Mouse (Mus musculus): ENCODE measurements around the gene Siglecg. TPM values are rescaled to one million over a fixed set of nuclear protein-coding genes. Genes with fewer than 3 reads are reported as not detected.
"Not testable (repeated sequence)": the region's sequence is repeated elsewhere in the genome, so short reads cannot be mapped to it uniquely, and the experiment has no call there.

Gene Siglecg
- 0.10 TPM in 1 of 2 replicates, not detected in the other for polyA plus RNA-seq (2012; ENCODE audit: insufficient read depth, low replicate concordance)

DNA sequence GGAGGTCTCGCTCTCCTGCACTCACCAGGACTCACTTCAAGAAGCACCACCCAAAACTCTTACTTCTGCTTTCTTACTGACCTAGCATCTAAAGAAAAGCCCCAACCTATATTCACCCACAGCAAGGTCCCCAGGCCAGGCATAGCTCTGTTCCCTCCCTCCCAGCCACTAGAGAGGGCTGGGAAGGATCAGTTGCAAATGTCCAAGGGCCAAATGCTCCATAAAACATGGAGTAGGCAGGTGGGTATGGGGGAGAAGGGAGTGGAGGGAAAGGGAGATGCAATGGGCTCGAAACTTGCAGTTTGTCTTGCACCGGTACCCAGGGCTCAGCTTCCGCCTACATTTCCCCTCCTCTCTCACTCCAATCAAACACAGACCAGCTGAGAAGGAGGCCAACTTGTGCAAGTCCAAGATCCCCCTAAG is at the start of gene Siglecg:
TSS of gene Siglecg (plus strand) at position 74 of the 423 bp plus-strand sequence.
- Histone ChIP-seq H3K9me3 (no peaks in the 10 kb centered on the region; the same call in 1 of the 2 replicates), H3K4me1 (peaks cover 36% of the 10 kb centered on the region), H3K27me3 (replicated peaks) (peaks cover 15% of the 10 kb centered on the region), H3K4me3 (replicated peaks) (peak within 1 kb of the TSS; percentile 64), H3K36me3 (replicated peaks; ENCODE audit: low read length) (no peaks in the 10 kb centered on the region)
- no peak for TF ChIP-seq FLI1 (IDR thresholded peaks at IDR 0.05; ENCODE audit: low read length)
- TF ChIP-seq GATA1 (IDR thresholded peaks at IDR 0.05; ENCODE audit: borderline replicate concordance, low read length): no peak

DNA sequence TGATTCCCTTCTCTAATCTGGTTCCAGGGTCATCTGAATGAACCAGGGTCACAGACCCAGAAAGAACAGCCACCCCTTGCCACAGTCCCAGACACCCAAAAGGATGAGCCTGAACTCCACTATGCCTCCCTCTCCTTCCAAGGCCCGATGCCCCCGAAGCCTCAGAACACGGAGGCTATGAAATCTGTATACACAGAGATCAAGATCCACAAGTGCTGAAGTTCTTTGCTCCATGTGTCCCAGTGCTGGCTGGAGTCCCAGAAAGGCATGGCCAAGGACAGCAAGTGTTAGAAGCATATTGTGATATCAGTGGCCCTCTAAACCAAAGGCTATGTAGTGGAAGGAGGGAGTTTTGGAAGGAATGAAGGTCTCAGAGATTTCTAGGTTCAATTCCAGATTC is 49.4 kb upstream of the Siglecg start:
- peaks cover 59% of the 10 kb centered on the region for H3K4me1 ChIP-seq
- H3K36me3 ChIP-seq (replicated peaks; ENCODE audit: low read length): peaks cover 7% of the 10 kb centered on the region
- no peak overlapping the region for H3K4me3 ChIP-seq (replicated peaks)
- TF ChIP-seq GATA1 (IDR thresholded peaks at IDR 0.05; ENCODE audit: borderline replicate concordance, low read length): no peak
- H3K9me3 ChIP-seq: no peaks in the 10 kb centered on the region
- H3K27me3 ChIP-seq (replicated peaks): no peaks in the 10 kb centered on the region

DNA sequence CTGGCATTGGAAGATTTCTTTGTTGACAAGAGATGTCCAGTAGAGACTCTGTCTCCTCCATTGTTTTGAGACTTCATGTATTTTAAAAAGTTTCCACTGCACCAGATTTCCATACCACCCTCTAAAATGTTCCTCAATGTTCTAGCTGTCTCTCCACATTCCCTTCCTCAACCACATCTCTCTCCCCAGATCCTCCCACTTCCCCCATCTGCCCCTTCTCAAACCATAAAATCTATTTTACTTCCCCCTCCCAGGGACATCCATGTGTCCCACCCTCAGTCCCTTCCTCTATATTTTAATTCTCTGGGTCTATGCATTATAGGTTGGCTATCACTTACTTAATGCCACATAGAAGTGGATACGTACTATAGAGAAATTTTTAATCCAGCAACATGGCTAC is 46.6 kb upstream of the Siglecg start:
- Histone ChIP-seq H3K4me3 (replicated peaks) (no peak overlapping the region), H3K36me3 (replicated peaks; ENCODE audit: low read length) (peaks cover 7% of the 10 kb centered on the region), H3K9me3 (no peaks in the 10 kb centered on the region), H3K4me1 (peaks cover 30% of the 10 kb centered on the region), H3K27me3 (replicated peaks) (no peaks in the 10 kb centered on the region)
- no peak for TF ChIP-seq FLI1 (IDR thresholded peaks at IDR 0.05; ENCODE audit: low read length)
- TF ChIP-seq GATA1 (IDR thresholded peaks at IDR 0.05; ENCODE audit: borderline replicate concordance, low read length): no peak

DNA sequence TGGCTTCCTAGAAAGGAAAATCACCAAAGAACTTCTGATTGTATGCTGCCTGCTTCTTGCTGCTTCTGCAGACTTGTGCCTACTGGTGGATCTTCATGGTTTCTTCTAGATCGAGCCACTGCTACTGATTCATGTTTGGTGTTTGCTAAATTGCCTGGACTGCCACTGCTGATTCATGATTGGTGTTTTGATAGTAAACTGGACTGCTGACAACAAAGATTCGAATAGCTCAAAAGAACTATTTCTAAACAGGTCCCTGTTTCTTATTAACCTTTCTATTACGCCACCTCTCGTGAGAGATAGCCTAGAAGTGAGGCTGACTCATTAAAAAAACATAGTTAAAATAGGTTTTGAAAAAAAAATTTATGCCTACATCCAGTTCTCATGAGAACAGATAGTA is 46.0 kb upstream of the Siglecg start:
- no peak for TF ChIP-seq GATA1 (IDR thresholded peaks at IDR 0.05; ENCODE audit: borderline replicate concordance, low read length)
- TF ChIP-seq FLI1 (IDR thresholded peaks at IDR 0.05; ENCODE audit: low read length): no peak
- H3K27me3 ChIP-seq (replicated peaks): no peaks in the 10 kb centered on the region
- no peak overlapping the region for H3K4me3 ChIP-seq (replicated peaks)
- H3K4me1 ChIP-seq: peaks cover 29% of the 10 kb centered on the region
- peaks cover 7% of the 10 kb centered on the region for H3K36me3 ChIP-seq (replicated peaks; ENCODE audit: low read length)
- no peaks in the 10 kb centered on the region for H3K9me3 ChIP-seq

DNA sequence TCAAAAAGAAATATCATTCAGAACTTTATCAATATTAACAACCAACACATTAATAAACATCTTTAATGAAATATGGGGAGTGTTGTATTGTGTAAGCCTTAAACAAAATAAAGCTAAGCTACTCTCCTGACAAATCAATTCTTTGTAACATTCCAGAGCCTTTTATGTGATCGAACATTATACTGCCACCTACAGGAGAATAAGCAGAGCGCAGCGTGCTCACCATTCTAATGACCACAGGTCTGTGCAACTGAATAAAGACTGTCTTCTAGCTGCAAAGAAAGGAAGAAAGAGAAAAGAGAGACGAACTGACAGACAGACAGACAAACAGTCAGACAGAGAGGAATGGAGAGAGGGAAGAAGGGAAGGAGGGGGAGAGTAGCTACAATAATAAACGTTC is 29.8 kb upstream of the Siglecg start:
- peaks cover 4% of the 10 kb centered on the region; the same call in 1 of the 2 replicates for H3K9me3 ChIP-seq
- H3K27me3 ChIP-seq (replicated peaks): no peaks in the 10 kb centered on the region
- TF ChIP-seq GATA1 (IDR thresholded peaks at IDR 0.05; ENCODE audit: borderline replicate concordance, low read length) (no peak), FLI1 (IDR thresholded peaks at IDR 0.05; ENCODE audit: low read length) (no peak)
- H3K4me3 ChIP-seq (replicated peaks): no peak overlapping the region
- peaks cover 26% of the 10 kb centered on the region for H3K4me1 ChIP-seq
- H3K36me3 ChIP-seq (replicated peaks; ENCODE audit: low read length): peaks cover 2% of the 10 kb centered on the region

DNA sequence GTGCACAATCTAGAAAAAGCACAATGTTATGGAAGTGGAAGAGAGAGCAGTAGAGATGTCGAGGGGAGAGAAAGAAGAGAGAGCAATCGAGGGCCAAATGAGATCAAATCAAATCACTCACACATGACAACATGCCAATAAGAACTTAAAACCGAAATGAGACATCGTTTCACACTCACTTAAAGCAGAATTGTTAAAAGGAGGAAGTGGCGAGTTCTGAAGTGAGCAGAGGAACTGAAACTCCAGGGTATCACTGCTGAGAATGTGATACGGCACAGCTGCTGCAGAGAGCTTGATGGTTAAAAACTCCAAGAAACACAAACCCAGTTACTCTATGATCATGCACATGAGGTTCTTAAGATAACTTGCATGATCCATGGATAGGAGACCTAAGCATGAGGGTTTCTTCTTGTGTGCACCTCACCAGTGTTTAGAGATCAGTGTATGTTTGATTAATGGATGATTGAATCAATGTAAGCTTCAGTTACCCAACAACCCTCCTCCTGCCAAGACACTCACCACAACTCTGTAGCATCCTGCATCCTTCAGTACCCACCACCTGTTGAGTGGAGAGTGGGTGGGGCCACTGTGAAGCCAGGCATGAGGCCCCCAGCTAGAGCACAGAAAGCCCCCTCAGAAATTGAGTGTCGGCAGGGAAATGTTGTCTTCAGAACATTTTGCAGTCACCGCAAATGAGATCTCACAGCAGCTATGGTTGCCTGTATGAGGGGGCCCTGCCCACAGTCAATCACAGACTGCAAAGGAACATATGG is 15.5 kb upstream of the Siglecg start:
- Histone ChIP-seq H3K4me1 (peaks cover 14% of the 10 kb centered on the region), H3K9me3 (no peaks in the 10 kb centered on the region; the same call in 1 of the 2 replicates), H3K36me3 (replicated peaks; ENCODE audit: low read length) (no peaks in the 10 kb centered on the region), H3K4me3 (replicated peaks) (no peak overlapping the region), H3K27me3 (replicated peaks) (peaks cover 2% of the 10 kb centered on the region)
- TF ChIP-seq GATA1 (IDR thresholded peaks at IDR 0.05; ENCODE audit: borderline replicate concordance, low read length) (no peak), FLI1 (IDR thresholded peaks at IDR 0.05; ENCODE audit: low read length) (no peak)

DNA sequence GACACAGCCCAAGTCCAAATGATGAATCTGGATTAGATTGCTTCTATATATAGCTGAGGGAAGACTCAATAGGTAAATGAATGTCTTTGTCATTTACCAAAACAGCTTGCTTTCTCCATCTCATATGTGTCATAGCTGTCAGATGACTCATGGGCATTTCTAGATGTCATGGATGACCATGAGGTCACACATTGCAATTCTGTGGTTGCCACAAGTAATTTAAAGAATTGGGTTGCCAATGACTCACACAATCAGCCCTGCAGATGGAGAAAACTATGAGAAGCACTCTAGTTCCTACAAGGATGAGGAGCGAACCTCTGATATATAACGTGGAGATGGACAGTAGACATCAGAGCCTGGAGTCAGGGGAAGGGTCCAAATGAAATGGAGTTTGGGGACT is 8.5 kb upstream of the Siglecg start:
- no peaks in the 10 kb centered on the region; the same call in 1 of the 2 replicates for H3K9me3 ChIP-seq
- H3K36me3 ChIP-seq (replicated peaks; ENCODE audit: low read length): no peaks in the 10 kb centered on the region
- TF ChIP-seq GATA1 (IDR thresholded peaks at IDR 0.05; ENCODE audit: borderline replicate concordance, low read length) (no peak), FLI1 (IDR thresholded peaks at IDR 0.05; ENCODE audit: low read length) (no peak)
- no peak overlapping the region for H3K4me3 ChIP-seq (replicated peaks)
- peaks cover 14% of the 10 kb centered on the region; the same call in 1 of the 2 replicates for H3K4me1 ChIP-seq
- peaks cover 2% of the 10 kb centered on the region for H3K27me3 ChIP-seq (replicated peaks)

DNA sequence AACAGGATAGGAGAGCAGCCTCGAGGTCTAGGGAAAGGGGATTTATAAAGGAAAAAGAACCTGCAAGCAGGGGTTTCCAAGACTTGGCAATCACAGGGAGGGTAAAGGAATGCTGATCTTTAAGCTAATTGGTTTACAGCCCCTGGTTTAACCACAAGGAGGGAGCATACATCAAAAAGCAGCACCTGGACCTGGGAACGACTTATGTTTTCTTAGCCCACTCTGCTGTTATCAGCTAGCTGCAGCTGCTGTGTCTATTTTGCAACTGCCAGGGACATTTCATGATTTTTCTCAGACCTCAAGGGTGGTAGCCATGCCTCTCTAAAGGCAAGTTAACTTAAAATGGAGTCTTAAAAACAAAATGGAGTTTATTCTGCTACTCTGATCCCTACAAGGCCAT is 5.3 kb upstream of the Siglecg start:
- TF ChIP-seq FLI1 (IDR thresholded peaks at IDR 0.05; ENCODE audit: low read length) (no peak), GATA1 (IDR thresholded peaks at IDR 0.05; ENCODE audit: borderline replicate concordance, low read length) (no peak)
- H3K4me3 ChIP-seq (replicated peaks): no peak overlapping the region
- H3K9me3 ChIP-seq: no peaks in the 10 kb centered on the region; the same call in 1 of the 2 replicates
- H3K36me3 ChIP-seq (replicated peaks; ENCODE audit: low read length): no peaks in the 10 kb centered on the region
- H3K27me3 ChIP-seq (replicated peaks): no peaks in the 10 kb centered on the region
- peaks cover 13% of the 10 kb centered on the region for H3K4me1 ChIP-seq

DNA sequence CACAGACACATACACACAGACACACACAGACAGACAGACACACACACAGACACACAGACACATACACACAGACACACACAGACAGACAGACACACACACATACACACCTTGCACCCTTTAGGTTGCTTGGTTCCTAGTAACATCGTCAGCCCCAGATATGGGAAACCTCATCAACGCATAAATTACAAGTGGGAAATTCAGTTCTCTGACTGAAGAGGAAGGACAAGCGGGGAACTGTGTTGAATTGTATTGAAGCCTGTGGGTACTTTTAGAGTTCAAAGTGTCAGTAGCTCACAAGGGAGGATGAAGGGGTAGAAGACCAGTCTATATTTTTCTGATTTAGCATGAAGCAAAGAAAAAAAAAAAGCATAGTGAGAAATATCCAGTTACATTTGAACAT is 431 bp upstream of the Siglecg start:
- Histone ChIP-seq H3K9me3 (no peaks in the 10 kb centered on the region; the same call in 1 of the 2 replicates), H3K36me3 (replicated peaks; ENCODE audit: low read length) (no peaks in the 10 kb centered on the region), H3K27me3 (replicated peaks) (peaks cover 15% of the 10 kb centered on the region), H3K4me1 (peaks cover 36% of the 10 kb centered on the region), H3K4me3 (replicated peaks) (no peak overlapping the region)
- TF ChIP-seq GATA1 (IDR thresholded peaks at IDR 0.05; ENCODE audit: borderline replicate concordance, low read length): no peak
- TF ChIP-seq FLI1 (IDR thresholded peaks at IDR 0.05; ENCODE audit: low read length): no peak

DNA sequence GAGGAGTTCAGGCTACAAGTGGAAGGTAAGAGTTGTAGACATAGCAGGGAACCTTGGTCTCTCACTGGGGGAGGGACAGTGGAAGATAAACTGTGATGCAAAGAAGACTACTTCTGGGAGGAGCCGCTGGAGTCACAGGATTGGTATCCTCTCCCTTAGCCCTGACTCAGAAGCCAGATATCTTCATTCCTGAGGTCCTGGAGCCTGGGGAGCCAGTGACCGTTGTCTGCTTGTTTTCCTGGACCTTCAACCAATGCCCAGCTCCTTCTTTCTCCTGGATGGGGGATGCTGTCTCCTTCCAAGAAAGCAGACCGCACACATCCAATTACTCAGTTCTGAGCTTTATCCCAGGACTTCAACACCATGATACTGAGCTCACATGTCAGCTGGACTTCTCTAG is 1.1 kb downstream of the Siglecg start:
- H3K4me3 ChIP-seq (replicated peaks): no peak overlapping the region
- peaks cover 43% of the 10 kb centered on the region for H3K4me1 ChIP-seq

DNA sequence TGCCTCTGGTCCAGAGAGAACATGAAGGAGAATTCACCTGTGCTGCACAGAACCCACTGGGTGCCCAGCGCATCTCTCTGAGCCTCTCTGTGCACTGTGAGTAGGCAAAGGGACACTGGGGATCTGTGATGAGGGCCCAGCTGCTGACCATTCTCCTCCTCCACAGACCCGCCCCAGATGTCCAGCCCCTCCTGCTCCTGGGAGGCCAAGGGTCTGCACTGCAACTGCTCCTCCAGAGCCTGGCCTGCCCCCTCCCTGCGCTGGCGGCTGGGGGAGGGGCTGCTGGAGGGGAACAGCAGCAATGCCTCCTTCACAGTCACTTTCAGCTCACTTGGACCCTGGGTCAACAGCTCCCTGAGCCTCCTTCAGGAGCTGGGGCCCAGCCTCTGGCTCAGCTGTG is 3.7 kb downstream of the Siglecg start:
- H3K27me3 ChIP-seq (replicated peaks): peaks cover 15% of the 10 kb centered on the region
- not testable (repeated sequence) for H3K36me3 ChIP-seq (replicated peaks; ENCODE audit: low read length); H3K9me3 ChIP-seq; H3K4me3 ChIP-seq (replicated peaks)
- peaks cover 55% of the 10 kb centered on the region for H3K4me1 ChIP-seq

More for the DNA sequence above, 1.1 kb downstream of the Siglecg start:
- Histone ChIP-seq H3K36me3 (replicated peaks; ENCODE audit: low read length) (no peaks in the 10 kb centered on the region), H3K27me3 (replicated peaks) (peaks cover 15% of the 10 kb centered on the region), H3K9me3 (no peaks in the 10 kb centered on the region; the same call in 1 of the 2 replicates)
- TF ChIP-seq FLI1 (IDR thresholded peaks at IDR 0.05; ENCODE audit: low read length) (no peak), GATA1 (IDR thresholded peaks at IDR 0.05; ENCODE audit: borderline replicate concordance, low read length) (no peak)

All from megakaryocyte, embryonic 14.5 days (primary cell).